In genomic region chrX:102933571-102934394, GRCm38 (mm10) we compare ENCODE assay signal across 8 mouse cellular contexts. TPM values are rescaled to one million over a fixed set of nuclear protein-coding genes. Genes with fewer than 3 reads are reported as not detected.
DNase-seq lines count a peak whose midpoint lies in the region; ATAC-seq and TF ChIP-seq lines count a peak whose summit lies in the region.
"Had no signal": no experiment of that assay in that cellular context is flagged by ENCODE, and none has a peak within 500 bp of the region (broad histone marks: within the 10 kb centered on the region; RNA-seq: fewer than 3 reads in every experiment).

No protein-coding gene starts in this region.

- H3K36me3 ChIP-seq in forebrain, embryonic 10.5 days (replicated peaks) = no peaks in the 10 kb centered on the region
- no peaks in the 10 kb centered on the region for H3K36me3 ChIP-seq in hindbrain, embryonic 12.5 days
- no peaks in the 10 kb centered on the region for H3K36me3 ChIP-seq in megakaryocyte, embryonic 14.5 days (replicated peaks; ENCODE audit: low read length)

- no peaks in the 10 kb centered on the region for H3K9me3 ChIP-seq in forebrain, embryonic 10.5 days
- no peaks in the 10 kb centered on the region for H3K9me3 ChIP-seq in hindbrain, embryonic 12.5 days (replicated peaks)
- 0 out of 2 replicates have a peak, but pooled peaks cover 2% of the 10 kb centered on the region for H3K9me3 ChIP-seq in megakaryocyte, embryonic 14.5 days

- 32% methylated on average over 60 of the region's 68 CpGs for WGBS in forebrain, embryonic 10.5 days
- WGBS in hindbrain, embryonic 12.5 days = 28% methylated on average over 62 of the region's 68 CpGs

- peak; percentile 51 for DNase-seq in Muller cell, postnatal 12 days (ENCODE audit: inconsistent ontology term)
- DNase-seq in brain, embryonic 14.5 days (ENCODE audit: low read depth) = peak; percentile 59
- peak; percentile 39 for DNase-seq in forebrain, embryonic 10.5 days (ENCODE audit: extremely low spot score, low spot score)
- peak; percentile 64 to 67 for DNase-seq in left cerebral cortex, adult 18-20 months (ENCODE audit: low spot score in 2 of 2)
- peak; percentile 64 for DNase-seq in right cerebral cortex, postnatal 4 days

- peak; percentile 74 for TF ChIP-seq CTCF in brain, embryonic 14.5 days (IDR thresholded peaks at IDR 0.05; ENCODE audit: borderline replicate concordance, extremely low read depth, insufficient read depth, insufficient read length)

- peak; percentile 85 for ATAC-seq in hindbrain, embryonic 12.5 days (ENCODE audit: low FRiP score)

- H3K27ac ChIP-seq in forebrain, embryonic 10.5 days = peak overlapping the region; percentile 86
- no peak overlapping the region for H3K27ac ChIP-seq in hindbrain, embryonic 12.5 days

- TF ChIP-seq POLR2A in brain, embryonic 14.5 days (IDR thresholded peaks at IDR 0.05; ENCODE audit: borderline replicate concordance, extremely low read depth, insufficient read depth, insufficient read length, poor library complexity, severe bottlenecking) = peak; percentile 52; the same call in 1 of the 2 replicates

- H3K4me3 ChIP-seq in forebrain, embryonic 10.5 days = peak overlapping the region; percentile 67
- H3K4me3 ChIP-seq in hindbrain, embryonic 12.5 days = peak overlapping the region; percentile 50
- H3K4me3 ChIP-seq in megakaryocyte, embryonic 14.5 days (replicated peaks) = peak overlapping the region; percentile 89

- peaks cover 76% of the 10 kb centered on the region for H3K27me3 ChIP-seq in forebrain, embryonic 10.5 days (ENCODE audit: poor library complexity, severe bottlenecking)
- peaks cover 32% of the 10 kb centered on the region for H3K27me3 ChIP-seq in hindbrain, embryonic 12.5 days
- H3K27me3 ChIP-seq in megakaryocyte, embryonic 14.5 days (replicated peaks) = peaks cover 36% of the 10 kb centered on the region

- H3K4me2 ChIP-seq in hindbrain, embryonic 12.5 days (replicated peaks) = peak overlapping the region; percentile 66

- peak overlapping the region; percentile 67 for H3K9ac ChIP-seq in hindbrain, embryonic 12.5 days

- peaks cover 6% of the 10 kb centered on the region; the same call in 1 of the 2 replicates for H3K4me1 ChIP-seq in forebrain, embryonic 10.5 days
- no peaks in the 10 kb centered on the region for H3K4me1 ChIP-seq in hindbrain, embryonic 12.5 days
- no peaks in the 10 kb centered on the region for H3K4me1 ChIP-seq in megakaryocyte, embryonic 14.5 days

RNA-seq across cellular contexts. Expression of gene 1700018G05Rik, which starts 5.6 kb away (rescaled TPM):
- not detected in 2 replicates for polyA plus RNA-seq in brain, embryonic 14.5 days (2012; rRNA removed)
- polyA plus RNA-seq in forebrain, embryonic 10.5 days (2016; fragmentation: Nextera tagmentation; extraction: Ambion mirVana) = not detected in 2 replicates
- not detected in 2 replicates for polyA plus RNA-seq in hindbrain, embryonic 12.5 days (2016; fragmentation: Nextera tagmentation; extraction: Ambion mirVana)
- total RNA-seq in left cerebral cortex, adult 18-20 months (2021) = not detected
- polyA plus RNA-seq in megakaryocyte, embryonic 14.5 days (2012; ENCODE audit: insufficient read depth, low replicate concordance) = not detected in 2 replicates

RNA-seq across cellular contexts. Expression of gene 1700011M02Rik, which starts 25.1 kb away (rescaled TPM):
- polyA plus RNA-seq in brain, embryonic 14.5 days (2012; rRNA removed) = not detected in 2 replicates
- not detected in 2 replicates for polyA plus RNA-seq in forebrain, embryonic 10.5 days (2016; fragmentation: Nextera tagmentation; extraction: Ambion mirVana)
- not detected in 2 replicates for polyA plus RNA-seq in hindbrain, embryonic 12.5 days (2016; fragmentation: Nextera tagmentation; extraction: Ambion mirVana)
- total RNA-seq in left cerebral cortex, adult 18-20 months (2021) = not detected
- polyA plus RNA-seq in megakaryocyte, embryonic 14.5 days (2012; ENCODE audit: insufficient read depth, low replicate concordance) = not detected in 2 replicates
- polyA plus RNA-seq: gonadal fat pad, adult 2 months had no signal

RNA-seq across cellular contexts. Expression of gene Dmrtc1a, which starts 25.3 kb away (rescaled TPM):
- 1.0 and 1.2 TPM in 2 replicates for polyA plus RNA-seq in brain, embryonic 14.5 days (2012; rRNA removed)
- polyA plus RNA-seq in forebrain, embryonic 10.5 days (2016; fragmentation: Nextera tagmentation; extraction: Ambion mirVana) = 0.16 TPM in 1 of 2 replicates, not detected in the other
- polyA plus RNA-seq in hindbrain, embryonic 12.5 days (2016; fragmentation: Nextera tagmentation; extraction: Ambion mirVana) = 0.74 and 0.80 TPM in 2 replicates
- total RNA-seq in left cerebral cortex, adult 18-20 months (2021) = 1 to 10 TPM; 6.5 to 7.9 TPM
- not detected in 2 replicates for polyA plus RNA-seq in megakaryocyte, embryonic 14.5 days (2012; ENCODE audit: insufficient read depth, low replicate concordance)
